In genomic region chr9:56949767-56950166, GRCm38 (mm10) we compare ENCODE assay signal across 7 mouse cellular contexts. TPM values are rescaled to one million over a fixed set of nuclear protein-coding genes. Genes with fewer than 3 reads are reported as not detected.
DNase-seq lines count a peak whose midpoint lies in the region; ATAC-seq and TF ChIP-seq lines count a peak whose summit lies in the region.

No protein-coding gene starts in this region.

- no peaks in the 10 kb centered on the region for H3K27me3 ChIP-seq in testis, adult 2 months (ENCODE audit: control insufficient read depth, insufficient read depth, low read length)
- H3K27me3 ChIP-seq in embryonic facial prominence, embryonic 10.5 days (replicated peaks; ENCODE audit: low read depth, poor library complexity, severe bottlenecking), result no peaks in the 10 kb centered on the region
- no peaks in the 10 kb centered on the region for H3K27me3 ChIP-seq in intestine, embryonic 14.5 days (replicated peaks; ENCODE audit: control insufficient read depth, insufficient read depth, low read length)
- H3K27me3 ChIP-seq in midbrain, embryonic 15.5 days (replicated peaks), result no peaks in the 10 kb centered on the region

- no peak for DNase-seq in testis, postnatal 10 days (ENCODE audit: low spot score)
- DNase-seq in embryonic facial prominence, embryonic 10.5 days (ENCODE audit: low spot score), result peak; percentile 25
- DNase-seq in intestine, embryonic 14.5 days (ENCODE audit: low spot score), result peak; percentile 57
- DNase-seq in cerebellum, adult 8-10 months, result no peak
- DNase-seq in layer of hippocampus, postnatal 36 days, result no peak

- H3K4me2 ChIP-seq in intestine, embryonic 14.5 days (ENCODE audit: low read length), result peak overlapping the region; percentile 45
- peak overlapping the region; percentile 87 for H3K4me2 ChIP-seq in midbrain, embryonic 15.5 days

- no peaks in the 10 kb centered on the region for H3K36me3 ChIP-seq in testis, adult 2 months (ENCODE audit: control insufficient read depth, insufficient read depth, low read length)
- no peaks in the 10 kb centered on the region for H3K36me3 ChIP-seq in embryonic facial prominence, embryonic 10.5 days (replicated peaks)
- H3K36me3 ChIP-seq in intestine, embryonic 14.5 days (ENCODE audit: control insufficient read depth, insufficient read depth, low read length), result no peaks in the 10 kb centered on the region
- no peaks in the 10 kb centered on the region for H3K36me3 ChIP-seq in midbrain, embryonic 15.5 days (replicated peaks)

- no peak overlapping the region for H3K27ac ChIP-seq in testis, adult 2 months (ENCODE audit: control insufficient read depth, insufficient read depth, low read depth, low read length)
- H3K27ac ChIP-seq in embryonic facial prominence, embryonic 10.5 days (replicated peaks), result peak overlapping the region; percentile 94
- H3K27ac ChIP-seq in intestine, embryonic 14.5 days (ENCODE audit: low read depth), result no peak overlapping the region
- H3K27ac ChIP-seq in midbrain, embryonic 15.5 days, result no peak overlapping the region

- TF ChIP-seq POLR2A in testis, adult 2 months (IDR thresholded peaks at IDR 0.05; ENCODE audit: control insufficient read depth, low read depth, low read length), result no peak

- 0 out of 2 replicates have a peak overlapping the region, but pooled peaks have one; percentile 21 for H3K9ac ChIP-seq in intestine, embryonic 14.5 days (ENCODE audit: low read length)
- peak overlapping the region; percentile 26 for H3K9ac ChIP-seq in midbrain, embryonic 15.5 days

- peaks cover 5% of the 10 kb centered on the region; the same call in 1 of the 2 replicates for H3K4me1 ChIP-seq in testis, adult 2 months (ENCODE audit: control insufficient read depth, insufficient read depth, low read length)
- peaks cover 15% of the 10 kb centered on the region for H3K4me1 ChIP-seq in embryonic facial prominence, embryonic 10.5 days
- peaks cover 5% of the 10 kb centered on the region for H3K4me1 ChIP-seq in intestine, embryonic 14.5 days (replicated peaks; ENCODE audit: control insufficient read depth, insufficient read depth, low read length)
- peaks cover 13% of the 10 kb centered on the region for H3K4me1 ChIP-seq in midbrain, embryonic 15.5 days

- peak overlapping the region; percentile 54 for H3K4me3 ChIP-seq in testis, adult 2 months (ENCODE audit: control insufficient read depth, low read depth, low read length)
- peak overlapping the region; percentile 70 for H3K4me3 ChIP-seq in embryonic facial prominence, embryonic 10.5 days
- H3K4me3 ChIP-seq in intestine, embryonic 14.5 days (ENCODE audit: low read depth, low read length), result peak overlapping the region; percentile 23
- peak overlapping the region; percentile 66 for H3K4me3 ChIP-seq in midbrain, embryonic 15.5 days

- H3K9me3 ChIP-seq in embryonic facial prominence, embryonic 10.5 days, result no peaks in the 10 kb centered on the region
- no peaks in the 10 kb centered on the region for H3K9me3 ChIP-seq in intestine, embryonic 14.5 days (ENCODE audit: control insufficient read depth, low read length)
- H3K9me3 ChIP-seq in midbrain, embryonic 15.5 days, result no peaks in the 10 kb centered on the region

- 35% methylated on average over 13 of the region's 13 CpGs for WGBS in embryonic facial prominence, embryonic 10.5 days
- WGBS in intestine, embryonic 14.5 days, result 18% methylated on average over 13 of the region's 13 CpGs
- WGBS in midbrain, embryonic 15.5 days, result 37% methylated on average over 13 of the region's 13 CpGs

- no peak for ATAC-seq in intestine, embryonic 14.5 days (replicated peaks; ENCODE audit: low FRiP score, low TSS enrichment, low read depth)
- no peak for ATAC-seq in midbrain, embryonic 15.5 days (replicated peaks)

- no peak for TF ChIP-seq CTCF in testis, adult 2 months (IDR thresholded peaks at IDR 0.05; ENCODE audit: control insufficient read depth, insufficient read depth, insufficient replicate concordance, low read depth, low read length)

RNA-seq across cellular contexts. Expression of gene Snupn, which starts 0.9 kb away (rescaled TPM):
- polyA plus RNA-seq in testis, adult 2 months (2012; rRNA removed), result 11.9 and 14.1 TPM in 2 replicates
- 27.1 and 28.1 TPM in 2 replicates for polyA plus RNA-seq in embryonic facial prominence, embryonic 10.5 days (2016; fragmentation: Nextera tagmentation; extraction: Ambion mirVana)
- 14.2 and 16.5 TPM in 2 replicates for polyA plus RNA-seq in intestine, embryonic 14.5 days (2014; fragmentation: Nextera tagmentation; extraction: Ambion mirVana)
- polyA plus RNA-seq in midbrain, embryonic 15.5 days (2015; fragmentation: Nextera tagmentation; extraction: Ambion mirVana), result 29.8 and 33.0 TPM in 2 replicates
- total RNA-seq in layer of hippocampus, postnatal 36 days (2021), result 10 to 100 TPM; 15.4 to 17.9 TPM

RNA-seq across cellular contexts. Expression of gene Imp3, which starts 12.5 kb away (rescaled TPM):
- 42.3 and 44.2 TPM in 2 replicates for polyA plus RNA-seq in testis, adult 2 months (2012; rRNA removed)
- 66.3 and 69.3 TPM in 2 replicates for polyA plus RNA-seq in embryonic facial prominence, embryonic 10.5 days (2016; fragmentation: Nextera tagmentation; extraction: Ambion mirVana)
- 79.9 and 82.5 TPM in 2 replicates for polyA plus RNA-seq in intestine, embryonic 14.5 days (2014; fragmentation: Nextera tagmentation; extraction: Ambion mirVana)
- 62.8 and 64.4 TPM in 2 replicates for polyA plus RNA-seq in midbrain, embryonic 15.5 days (2015; fragmentation: Nextera tagmentation; extraction: Ambion mirVana)
- total RNA-seq in layer of hippocampus, postnatal 36 days (2021), result 10 to 100 TPM; 54.7 to 56.3 TPM

RNA-seq across cellular contexts. Expression of gene Snx33, which starts 21.6 kb away (rescaled TPM):
- 5.2 and 7.0 TPM in 2 replicates for polyA plus RNA-seq in testis, adult 2 months (2012; rRNA removed)
- 10.4 and 11.1 TPM in 2 replicates for polyA plus RNA-seq in embryonic facial prominence, embryonic 10.5 days (2016; fragmentation: Nextera tagmentation; extraction: Ambion mirVana)
- polyA plus RNA-seq in intestine, embryonic 14.5 days (2014; fragmentation: Nextera tagmentation; extraction: Ambion mirVana), result 5.1 and 5.8 TPM in 2 replicates
- polyA plus RNA-seq in midbrain, embryonic 15.5 days (2015; fragmentation: Nextera tagmentation; extraction: Ambion mirVana), result 3.0 TPM in 2 replicates
- total RNA-seq in layer of hippocampus, postnatal 36 days (2021), result 1 to 10 TPM; 9.1 to 9.2 TPM

RNA-seq across cellular contexts. Expression of gene Ptpn9, which starts 45.0 kb away (rescaled TPM):
- polyA plus RNA-seq in testis, adult 2 months (2012; rRNA removed), result 21.9 and 22.0 TPM in 2 replicates
- polyA plus RNA-seq in embryonic facial prominence, embryonic 10.5 days (2016; fragmentation: Nextera tagmentation; extraction: Ambion mirVana), result 21.6 and 22.1 TPM in 2 replicates
- 23.5 and 24.0 TPM in 2 replicates for polyA plus RNA-seq in intestine, embryonic 14.5 days (2014; fragmentation: Nextera tagmentation; extraction: Ambion mirVana)
- polyA plus RNA-seq in midbrain, embryonic 15.5 days (2015; fragmentation: Nextera tagmentation; extraction: Ambion mirVana), result 25.8 and 28.0 TPM in 2 replicates
- 10 to 100 TPM; 30.4 to 31.7 TPM for total RNA-seq in layer of hippocampus, postnatal 36 days (2021)

Comparison
In these comparisons a context has a peak if more than half of its experiments do, and no peak if none do; other contexts are left out.
1. DNase-seq: peak in embryonic facial prominence, embryonic 10.5 days (single experiment) and intestine, embryonic 14.5 days (single experiment); none in testis, postnatal 10 days (single experiment), cerebellum, adult 8-10 months (single experiment) and layer of hippocampus, postnatal 36 days (0 of 2).
2. Peak in every context shown above with its lines, with median percentiles within 50 percentile points of each other: H3K4me3 ChIP-seq.